Mouse (Mus musculus) spleen, adult 2 months (tissue): ENCODE results near the gene Nes. TPM values are rescaled to one million over a fixed set of nuclear protein-coding genes. Genes with fewer than 3 reads are reported as not detected.

Experiments used
- DNase-seq, 2 experiments: peaks; one replicate each; pipeline versions ENCODE4 v3.0.0 to v3.0.0-alpha.2; 2012 to 2021; ENCODE audit warnings: low spot score in 2 of 2, low read depth in 1 of 2
- H3K27ac ChIP-seq: fragments of 200-500 bp; 2 replicates; pipeline ENCODE4 v1.5.1; 2012; ENCODE audit warnings: low read length, inconsistent platforms; ENCODE audit not compliant: insufficient read depth
- H3K27me3 ChIP-seq: fragments of 200-500 bp; 2 replicates; pipeline ENCODE4 v1.6.1; 2012; ENCODE audit warnings: mild to moderate bottlenecking, moderate library complexity, low read length, inconsistent platforms; ENCODE audit not compliant: control insufficient read depth, insufficient read depth
- H3K36me3 ChIP-seq: fragments of 200-500 bp; 2 replicates; pipeline ENCODE4 v1.6.1; 2012; ENCODE audit warnings: mild to moderate bottlenecking, low read length, inconsistent platforms; ENCODE audit not compliant: control insufficient read depth, insufficient read depth
- H3K4me1 ChIP-seq: fragments of 200-500 bp; 2 replicates; pipeline ENCODE4 v1.6.1; 2011; ENCODE audit warnings: inconsistent platforms; ENCODE audit not compliant: control insufficient read depth, insufficient read depth, insufficient read length
- H3K4me3 ChIP-seq: fragments of 200-500 bp; 2 replicates; pipeline ENCODE4 v1.5.1; 2011; ENCODE audit warnings: mild to moderate bottlenecking, inconsistent platforms; ENCODE audit not compliant: insufficient read depth, insufficient read length; ENCODE audit errors: extremely low read depth
- CTCF ChIP-seq: fragments of 200-500 bp; IDR thresholded peaks from 2 replicates; pipeline ENCODE4 v1.5.1; 2011; ENCODE audit warnings: mild to moderate bottlenecking, inconsistent platforms; ENCODE audit not compliant: insufficient read depth, insufficient read length, insufficient replicate concordance; ENCODE audit errors: extremely low read depth
- POLR2A ChIP-seq: fragments of 200-500 bp; IDR thresholded peaks from 2 replicates; pipeline ENCODE4 v1.6.1; 2011; ENCODE audit warnings: low read depth, low read length, inconsistent platforms
- WGBS: fragments of 180-500 bp; shearing (Covaris S2); methylation state at CpG from one replicate; pipeline ENCODE4 v1.1.7; 2018; 5-methylcytosine and 5-hydroxymethylcytosine counted together
- polyA plus RNA-seq: library from polyadenylated mRNA; depleted of rRNA; stranded (reverse); fragments of >200 nt; gene quantifications from 2 replicates; pipeline ENCODE4 v1.2.3, GENCODE M21; 2012; rRNA removed

Nes gene
- 1.2 and 1.7 TPM in 2 replicates for polyA plus RNA-seq

DNA sequence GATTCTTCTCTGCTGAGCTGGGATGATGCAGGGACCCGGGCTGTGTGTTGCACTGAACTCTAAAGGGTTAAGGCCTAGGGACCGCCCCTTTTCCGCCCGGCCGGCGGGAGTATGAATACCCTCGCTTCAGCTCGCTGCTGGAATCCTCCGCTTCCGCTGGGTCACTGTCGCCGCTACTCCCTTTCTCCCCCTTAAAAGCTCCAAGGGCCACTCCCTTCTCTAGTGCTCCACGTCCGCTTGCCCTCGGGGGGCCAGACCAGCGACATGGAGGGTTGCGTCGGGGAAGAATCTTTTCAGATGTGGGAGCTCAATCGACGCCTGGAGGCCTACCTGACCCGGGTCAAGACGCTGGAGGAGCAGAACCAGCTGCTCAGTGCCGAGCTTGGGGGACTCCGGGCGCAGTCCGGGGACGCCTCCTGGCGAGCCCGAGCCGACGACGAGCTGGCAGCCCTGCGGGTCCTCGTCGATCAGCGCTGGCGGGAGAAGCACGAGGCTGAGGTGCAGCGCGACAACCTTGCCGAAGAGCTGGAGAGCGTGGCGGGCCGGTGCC, at the start of gene Nes:
Gene Nes (plus strand): TSS at position 140 of the 550 bp plus-strand sequence.
- Histone ChIP-seq H3K27ac (no peak within 1 kb of the TSS; the same call in 1 of the 2 replicates), H3K4me3 (peak within 1 kb of the TSS; percentile 29), H3K36me3 (no peaks in the 10 kb centered on the region), H3K4me1 (peaks cover 9% of the 10 kb centered on the region), H3K27me3 (peaks cover 16% of the 10 kb centered on the region)
- 1% methylated on average over 44 of the region's 44 CpGs for WGBS
- no peak for TF ChIP-seq POLR2A
- TF ChIP-seq CTCF: no peak
- DNase-seq: no peak

DNA sequence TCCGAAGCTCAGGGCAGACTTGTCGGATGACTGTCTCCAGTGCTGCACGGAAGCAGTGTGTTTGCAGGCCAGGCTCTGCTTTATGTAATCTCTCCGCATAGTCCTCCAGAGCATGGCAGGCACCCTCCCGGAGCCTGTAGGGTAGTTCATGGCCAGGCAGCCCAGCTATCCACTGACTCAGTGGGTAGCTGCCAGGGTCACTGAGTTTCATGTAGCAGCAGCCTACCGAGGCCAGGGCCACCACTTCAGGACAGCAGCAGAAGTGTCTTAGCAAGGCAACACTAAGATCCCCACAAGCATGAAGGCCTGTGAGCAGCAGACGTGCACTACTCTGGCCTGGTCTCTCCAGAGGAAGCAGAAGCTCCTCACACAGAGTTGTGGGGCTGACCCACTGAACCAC, 45.9 kb upstream of the Nes start:
- 96% methylated on average over 7 of the region's 7 CpGs for WGBS
- H3K27me3 ChIP-seq: no peaks in the 10 kb centered on the region
- H3K27ac ChIP-seq: no peak overlapping the region
- no peak for TF ChIP-seq POLR2A
- H3K4me1 ChIP-seq: no peaks in the 10 kb centered on the region; the same call in 1 of the 2 replicates
- peaks cover 27% of the 10 kb centered on the region for H3K36me3 ChIP-seq
- no peak for DNase-seq
- H3K4me3 ChIP-seq: no peak overlapping the region

DNA sequence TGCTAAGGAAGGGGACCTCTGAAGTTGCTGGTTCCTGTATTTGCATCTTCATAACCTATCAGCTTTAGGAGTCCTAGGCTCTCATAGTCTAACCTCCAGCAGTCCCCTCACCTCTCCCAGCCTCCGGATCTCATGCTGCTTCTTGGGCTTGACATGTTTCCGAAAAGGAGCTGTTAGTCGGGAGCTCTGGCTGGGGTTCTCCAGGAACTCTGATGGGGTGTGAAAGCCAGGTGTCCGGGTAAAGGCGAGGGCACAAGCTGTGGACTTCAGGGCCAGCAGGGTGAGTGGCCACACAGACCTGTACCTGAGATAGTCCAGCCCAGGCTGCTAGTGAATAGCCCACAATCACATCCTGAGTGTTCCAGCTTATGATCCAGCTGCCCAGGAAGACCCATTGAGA, 43.4 kb upstream of the Nes start:
- no peak overlapping the region for H3K4me3 ChIP-seq
- H3K36me3 ChIP-seq: peaks cover 26% of the 10 kb centered on the region
- DNase-seq: no peak
- no peaks in the 10 kb centered on the region for H3K27me3 ChIP-seq
- WGBS: 95% methylated on average over 5 of the region's 5 CpGs
- TF ChIP-seq POLR2A: no peak
- no peak for TF ChIP-seq CTCF
- H3K27ac ChIP-seq: no peak overlapping the region
- peaks cover 6% of the 10 kb centered on the region; the same call in 1 of the 2 replicates for H3K4me1 ChIP-seq

DNA sequence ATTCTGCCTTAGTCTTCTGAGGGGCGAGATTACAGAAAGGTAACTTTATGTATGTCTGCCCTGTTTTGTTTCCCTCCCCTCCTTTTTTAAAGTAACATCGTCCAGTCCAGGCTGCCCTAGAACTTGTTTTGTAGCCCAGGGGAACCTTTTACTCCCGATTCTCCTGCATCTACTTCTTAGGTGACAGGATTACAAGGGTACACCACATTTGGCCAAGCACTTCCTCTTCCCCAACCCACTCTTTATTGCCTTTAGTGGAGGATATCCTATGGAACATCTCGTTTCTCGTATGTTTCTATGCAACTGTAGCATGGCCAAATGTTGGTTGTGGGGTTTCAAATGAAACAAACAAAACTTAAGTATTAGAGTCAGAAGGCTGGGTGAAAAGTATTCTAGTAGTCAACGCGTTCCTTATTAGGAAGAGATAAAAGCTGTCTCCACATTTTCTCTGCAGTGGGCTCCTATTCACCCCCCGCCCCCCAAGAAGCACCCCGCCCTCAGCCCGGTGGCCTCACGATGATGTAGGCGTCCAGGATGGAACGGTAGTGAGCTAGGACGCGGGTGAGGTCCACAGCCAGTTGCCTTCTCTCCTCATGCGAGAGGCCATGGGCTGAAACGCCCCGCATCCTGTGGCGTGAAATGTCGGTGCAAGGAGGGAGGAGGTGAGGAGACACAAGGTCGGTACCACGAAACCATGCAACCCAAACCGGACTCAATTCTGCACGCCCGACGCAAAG, 41.4 kb upstream of the Nes start:
- H3K27me3 ChIP-seq: no peaks in the 10 kb centered on the region
- 3% methylated on average over 26 of the region's 26 CpGs for WGBS
- no peak for TF ChIP-seq CTCF
- TF ChIP-seq POLR2A: no peak
- peaks cover 6% of the 10 kb centered on the region; the same call in 1 of the 2 replicates for H3K4me1 ChIP-seq
- H3K36me3 ChIP-seq: peaks cover 22% of the 10 kb centered on the region
- peak overlapping the region; percentile 71 for H3K27ac ChIP-seq
- H3K4me3 ChIP-seq: peak overlapping the region; percentile 93
- DNase-seq: no peak

DNA sequence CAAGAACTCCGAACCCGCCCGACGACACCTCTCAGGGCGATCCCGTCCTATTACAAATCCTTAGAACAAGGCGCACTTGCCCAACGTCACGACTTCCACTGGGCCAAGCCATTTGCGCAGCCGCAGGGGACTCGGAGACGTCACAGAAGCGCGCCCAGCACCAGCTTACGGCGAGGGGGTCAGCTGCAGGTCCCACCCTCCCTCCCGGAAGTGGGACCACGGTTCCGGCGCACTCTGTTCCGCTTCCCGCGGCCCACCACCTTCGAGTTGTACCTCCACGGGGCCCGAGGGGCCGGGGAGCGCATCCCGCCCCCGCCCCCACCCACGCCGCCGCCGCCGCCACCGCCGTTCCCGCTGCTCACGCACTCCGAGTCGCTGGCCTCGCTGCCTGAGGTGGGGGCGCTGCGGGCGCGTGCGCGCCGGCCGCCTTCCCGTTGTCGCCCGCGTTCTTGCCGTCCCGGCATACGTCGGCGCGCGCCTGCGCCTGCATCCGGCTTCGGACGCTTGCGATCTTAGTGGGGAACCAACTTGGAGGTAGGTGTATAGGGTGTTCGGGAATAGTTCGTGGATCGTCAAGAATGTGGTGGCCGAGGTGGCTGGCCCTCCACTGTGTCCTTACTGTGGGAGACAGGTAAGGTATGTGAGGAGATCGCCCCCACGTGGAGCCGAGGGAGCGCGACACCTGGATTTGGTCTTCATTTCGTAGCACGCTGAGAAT, 40.6 kb upstream of the Nes start, which contains the start of the genes Isg20l2 and Rrnad1:
Gene Isg20l2 (plus strand): TSS at position 237 of the 718 bp plus-strand sequence.
Gene Rrnad1 (minus strand): TSS at position 640 of the 718 bp plus-strand sequence.
- peaks cover 6% of the 10 kb centered on the region; the same call in 1 of the 2 replicates for H3K4me1 ChIP-seq
- TF ChIP-seq POLR2A (peak; percentile 26; the same call in 1 of the 2 replicates), CTCF (peak; percentile 71; the same call in 1 of the 2 replicates)

DNA sequence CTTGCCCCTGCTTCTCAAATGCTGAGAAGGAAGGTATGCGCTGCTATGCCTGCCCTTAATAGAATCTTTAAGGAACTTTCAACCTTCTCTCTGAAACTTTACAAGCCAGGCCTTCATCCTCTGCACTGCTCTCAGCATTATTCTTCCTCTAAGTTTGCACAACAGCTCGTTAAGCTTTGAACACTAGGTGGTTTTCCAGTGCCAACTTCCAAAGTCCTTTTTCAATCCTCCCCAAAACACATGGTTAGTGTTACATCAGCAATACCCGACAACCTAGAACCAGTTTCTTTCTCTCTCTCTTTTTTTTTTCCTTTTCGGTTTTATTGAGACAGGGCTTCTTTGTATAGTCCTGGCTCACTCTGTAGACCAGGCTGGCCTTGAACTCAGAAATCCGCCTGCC, 36.9 kb upstream of the Nes start:
- DNase-seq: no peak
- Histone ChIP-seq H3K4me1 (peaks cover 6% of the 10 kb centered on the region; the same call in 1 of the 2 replicates), H3K27me3 (no peaks in the 10 kb centered on the region), H3K36me3 (peaks cover 28% of the 10 kb centered on the region), H3K27ac (no peak overlapping the region), H3K4me3 (no peak overlapping the region)
- TF ChIP-seq CTCF: no peak
- TF ChIP-seq POLR2A: no peak
- WGBS: 84% methylated on average over 5 of the region's 5 CpGs

More for the DNA sequence above, 40.6 kb upstream of the Nes start, which contains the start of the genes Isg20l2 and Rrnad1:
- peaks cover 21% of the 10 kb centered on the region for H3K36me3 ChIP-seq
- DNase-seq: peak; percentile 92 to 97
- peak within 1 kb of the TSS; percentile 93 for H3K4me3 ChIP-seq
- H3K27me3 ChIP-seq: no peaks in the 10 kb centered on the region
- WGBS: under 1% methylated on average over 73 of the region's 78 CpGs
- peak within 1 kb of the TSS; percentile 71 for H3K27ac ChIP-seq
